Mouse (Mus musculus): ENCODE results near the gene Itgb1.

- TF ChIP-seq MAX (IDR thresholded peaks at IDR 0.05; ENCODE audit: low read length) (no peak), CTCF (conservative IDR thresholded peaks at IDR 0.05 in 1 of 2, IDR thresholded peaks at IDR 0.05 in 1 of 2; ENCODE audit: low read depth in 2 of 2, low read length in 2 of 2) (no peak), POLR2AphosphoS2 (IDR thresholded peaks at IDR 0.05; ENCODE audit: low read depth, low read length) (no peak), TCF12 (IDR thresholded peaks at IDR 0.05; ENCODE audit: low read depth, low read length) (no peak), ETS1 (conservative IDR thresholded peaks at IDR 0.05; ENCODE audit: low read depth, low read length) (no peak), EP300 (IDR thresholded peaks at IDR 0.05; ENCODE audit: low read length) (peak; percentile 38; the same call in 1 of the 2 replicates), ZNF384 (IDR thresholded peaks at IDR 0.05; ENCODE audit: low read depth, low read length) (no peak), MYC (IDR thresholded peaks at IDR 0.05; ENCODE audit: low read depth, low read length) (no peak), UBTF (IDR thresholded peaks at IDR 0.05; ENCODE audit: low read depth, low read length) (no peak), MEF2A (IDR thresholded peaks at IDR 0.05; ENCODE audit: borderline replicate concordance, low read depth, low read length) (no peak), POLR2A (IDR thresholded peaks at IDR 0.05; ENCODE audit: low read depth, low read length) (no peak), MAFK (IDR thresholded peaks at IDR 0.05; ENCODE audit: insufficient replicate concordance, low read length) (no peak)
Observed at GRCm38 (mm10) chr8:128690056-128690455, 4.6 kb downstream of the Itgb1 start.

All from CH12.LX (cell line).